Mouse (Mus musculus): ENCODE data around the gene Ddc. TPM values are rescaled to one million over a fixed set of nuclear protein-coding genes. Genes with fewer than 3 reads are reported as not detected.

The Ddc gene
- total and polyA plus RNA-seq, 3 experiments = 0.07 to 0.08 TPM; not detected in 1

DNA sequence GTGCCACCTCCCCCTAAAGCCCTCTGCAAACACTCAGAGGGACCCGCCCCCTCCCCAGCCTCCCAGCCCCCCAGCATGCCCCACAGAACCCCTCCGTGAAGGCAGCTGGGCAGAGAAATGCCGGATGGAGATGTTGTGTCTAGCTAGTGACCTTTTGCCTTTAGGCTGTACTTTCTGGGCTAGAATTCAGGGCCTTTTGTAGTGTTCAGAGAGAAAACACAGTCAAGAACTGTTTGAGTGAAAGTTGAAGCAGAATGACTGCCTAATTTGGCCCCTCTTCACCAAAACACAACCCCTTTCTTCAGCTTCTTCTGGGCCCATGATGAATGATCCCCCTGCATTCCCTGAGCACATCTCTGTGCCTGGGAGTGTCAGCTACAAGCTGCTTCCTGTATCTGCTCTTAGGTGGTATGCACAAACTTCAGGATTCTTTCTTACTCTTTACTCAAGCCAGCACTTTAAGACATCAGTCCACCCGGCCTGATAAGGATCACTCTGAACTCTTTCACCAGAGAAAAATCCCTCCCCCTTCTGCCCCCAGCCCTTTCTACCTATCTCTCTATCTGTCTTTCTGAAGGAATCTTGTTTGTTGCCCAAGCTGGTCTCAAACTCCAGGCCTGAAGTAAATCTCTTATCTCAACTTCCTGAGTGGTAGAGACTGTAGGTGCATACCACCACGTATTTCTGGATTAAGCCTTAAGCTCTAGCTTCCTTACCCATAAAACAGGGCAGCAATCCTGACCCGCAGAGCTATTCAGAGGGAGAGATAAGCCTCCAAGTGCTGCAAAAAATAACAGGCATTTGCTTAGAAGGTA is 65.8 kb downstream of the Ddc start:
- Histone ChIP-seq H3K27ac (ENCODE audit: control insufficient read depth, low read depth, low read length) (no peak overlapping the region), H3K79me2 (ENCODE audit: control insufficient read depth, insufficient read depth, low read length, poor library complexity) (no peaks in the 10 kb centered on the region), H3K9me3 (replicated peaks; ENCODE audit: insufficient read depth, low read length) (no peaks in the 10 kb centered on the region), H3K4me3 (ENCODE audit: control insufficient read depth in 1 of 2, insufficient read depth in 1 of 2, low read depth in 2 of 2, low read length in 2 of 2) (no peak overlapping the region), H3K27me3 (ENCODE audit: control insufficient read depth in 1 of 2, insufficient read depth in 2 of 2, low read length in 2 of 2) (peaks cover 26 to 34% of the 10 kb centered on the region in 2 experiments), H3K36me3 (ENCODE audit: control insufficient read depth in 1 of 2, insufficient read depth in 2 of 2, low read length in 2 of 2) (peaks cover 0 to 22% of the 10 kb centered on the region in 2 experiments; a peak in 2 of 4 replicates), H3K4me1 (ENCODE audit: control insufficient read depth in 1 of 2, insufficient read depth in 2 of 2, low read length in 2 of 2) (peaks cover 9 to 22% of the 10 kb centered on the region in 2 experiments), H3K9ac (ENCODE audit: control insufficient read depth, low read depth, low read length, poor library complexity, severe bottlenecking) (no peak overlapping the region)
- TF ChIP-seq ETS1 (IDR thresholded peaks at IDR 0.05; ENCODE audit: low read depth, low read length) (no peak), GATA1 (IDR thresholded peaks at IDR 0.05; ENCODE audit: low read depth, low read length) (0 out of 2 replicates have a peak, but pooled peaks have one; percentile 7)
- no peak for DNase-seq (ENCODE audit: low read depth, low spot score)

- no peak for TF ChIP-seq MAFK (IDR thresholded peaks at IDR 0.05; ENCODE audit: borderline replicate concordance, low read depth, low read length)
- TF ChIP-seq ETS1 (IDR thresholded peaks at IDR 0.05; ENCODE audit: low read depth, low read length) = no peak
- TF ChIP-seq USF1 (IDR thresholded peaks at IDR 0.05; ENCODE audit: low read depth, low read length) = no peak
- no peak for TF ChIP-seq ZMIZ1 (IDR thresholded peaks at IDR 0.05; ENCODE audit: low read depth, low read length)
- no peak for TF ChIP-seq POLR2A (IDR thresholded peaks at IDR 0.05; ENCODE audit: control insufficient read depth in 1 of 2, insufficient read depth in 1 of 2, low read depth in 1 of 2, low read length in 2 of 2, poor library complexity in 1 of 2)
- no peak for TF ChIP-seq POLR2AphosphoS5 (IDR thresholded peaks at IDR 0.05; ENCODE audit: borderline replicate concordance, low read depth, low read length)
- no peak for TF ChIP-seq TCF12 (IDR thresholded peaks at IDR 0.05; ENCODE audit: low read depth, low read length)
- Histone ChIP-seq H3K27me3 (ENCODE audit: control insufficient read depth in 1 of 2, insufficient read depth in 2 of 2, low read length in 2 of 2) (peaks cover 28 to 34% of the 10 kb centered on the region in 2 experiments), H3K9me3 (replicated peaks; ENCODE audit: insufficient read depth, low read length) (no peaks in the 10 kb centered on the region), H3K4me3 (ENCODE audit: control insufficient read depth in 1 of 2, insufficient read depth in 1 of 2, low read depth in 2 of 2, low read length in 2 of 2) (no peak overlapping the region), H3K36me3 (ENCODE audit: control insufficient read depth in 1 of 2, insufficient read depth in 2 of 2, low read length in 2 of 2) (peaks cover 0 to 19% of the 10 kb centered on the region in 2 experiments; a peak in 2 of 4 replicates), H3K27ac (ENCODE audit: control insufficient read depth, low read depth, low read length) (no peak overlapping the region), H3K79me2 (ENCODE audit: control insufficient read depth, insufficient read depth, low read length, poor library complexity) (no peaks in the 10 kb centered on the region), H3K9ac (ENCODE audit: control insufficient read depth, low read depth, low read length, poor library complexity, severe bottlenecking) (no peak overlapping the region), H3K4me1 (ENCODE audit: control insufficient read depth in 1 of 2, insufficient read depth in 2 of 2, low read length in 2 of 2) (peaks cover 7 to 19% of the 10 kb centered on the region in 2 experiments)
- DNase-seq (ENCODE audit: low read depth, low spot score) = no peak
These were observed 66.4 kb downstream of the Ddc start for GRCm38 (mm10) chr11:11831526-11831925.

DNA sequence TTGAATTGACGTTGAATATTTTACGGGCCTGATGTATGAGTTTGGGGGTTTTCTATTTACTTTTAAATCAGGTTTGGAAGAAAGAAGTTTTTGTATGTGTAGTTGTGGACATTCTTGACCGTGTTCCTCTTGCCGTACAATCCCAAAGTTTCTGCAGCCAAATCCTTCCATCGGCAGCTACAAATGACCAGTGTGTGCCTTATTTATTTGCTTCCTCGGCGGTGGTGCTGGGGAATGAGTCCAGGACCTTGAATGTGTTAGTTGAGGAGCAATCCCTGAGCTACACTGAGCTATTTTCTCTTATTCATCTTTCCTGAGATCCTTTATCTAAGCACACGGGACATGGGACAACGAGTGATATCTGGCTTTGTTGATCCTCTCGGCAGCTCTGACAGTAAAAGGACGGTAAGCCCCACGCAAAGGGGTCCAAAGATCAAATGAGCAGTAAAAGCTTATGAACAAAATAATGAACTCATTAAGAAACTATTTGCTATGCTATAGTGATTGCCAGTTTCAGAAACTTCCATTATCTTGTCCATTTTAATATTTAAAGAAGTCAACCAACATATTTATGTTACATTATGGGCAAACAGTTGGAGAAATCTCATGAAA is 67.0 kb downstream of the Ddc start:
- Histone ChIP-seq H3K79me2 (ENCODE audit: control insufficient read depth, insufficient read depth, low read length, poor library complexity) (no peaks in the 10 kb centered on the region), H3K9me3 (replicated peaks; ENCODE audit: insufficient read depth, low read length) (no peaks in the 10 kb centered on the region), H3K4me1 (ENCODE audit: control insufficient read depth in 1 of 2, insufficient read depth in 2 of 2, low read length in 2 of 2) (peaks cover 5 to 17% of the 10 kb centered on the region in 2 experiments), H3K27me3 (ENCODE audit: control insufficient read depth in 1 of 2, insufficient read depth in 2 of 2, low read length in 2 of 2) (peaks cover 29 to 36% of the 10 kb centered on the region in 2 experiments), H3K36me3 (ENCODE audit: control insufficient read depth in 1 of 2, insufficient read depth in 2 of 2, low read length in 2 of 2) (peaks cover 0 to 14% of the 10 kb centered on the region in 2 experiments; a peak in 2 of 4 replicates), H3K9ac (ENCODE audit: control insufficient read depth, low read depth, low read length, poor library complexity, severe bottlenecking) (no peak overlapping the region), H3K4me3 (ENCODE audit: control insufficient read depth in 1 of 2, insufficient read depth in 1 of 2, low read depth in 2 of 2, low read length in 2 of 2) (no peak overlapping the region), H3K27ac (ENCODE audit: control insufficient read depth, low read depth, low read length) (no peak overlapping the region)
- TF ChIP-seq ETS1 (IDR thresholded peaks at IDR 0.05; ENCODE audit: low read depth, low read length) = no peak
- no peak for TF ChIP-seq NELFE (IDR thresholded peaks at IDR 0.05; ENCODE audit: low read depth, low read length)
- TF ChIP-seq USF2 (IDR thresholded peaks at IDR 0.05; ENCODE audit: borderline replicate concordance in 1 of 2, insufficient read depth in 1 of 2, low read depth in 1 of 2, low read length in 2 of 2) = no peak
- TF ChIP-seq KAT2A (conservative IDR thresholded peaks at IDR 0.05; ENCODE audit: low read depth, low read length) = no peak
- no peak for TF ChIP-seq MAZ (IDR thresholded peaks at IDR 0.05; ENCODE audit: low read depth, low read length)
- TF ChIP-seq ZKSCAN1 (IDR thresholded peaks at IDR 0.05; ENCODE audit: low read depth, low read length) = no peak
- TF ChIP-seq MAFK (IDR thresholded peaks at IDR 0.05; ENCODE audit: borderline replicate concordance, low read depth, low read length) = no peak
- no peak for TF ChIP-seq NRF1 (IDR thresholded peaks at IDR 0.05; ENCODE audit: insufficient read depth, low read depth, low read length, poor library complexity, severe bottlenecking)
- TF ChIP-seq MYC (IDR thresholded peaks at IDR 0.05; ENCODE audit: low read depth, low read length) = no peak
- DNase-seq (ENCODE audit: low read depth, low spot score) = no peak

Data from MEL (cell line).